Mouse (Mus musculus) lung, embryonic 15.5 days (tissue): ENCODE results near the gene Ces4a. TPM values are rescaled to one million over a fixed set of nuclear protein-coding genes. Genes with fewer than 3 reads are reported as not detected.
A peak's percentile ranks its signal among the peaks of the same experiment; 100 is the strongest.

Experiments used
- ATAC-seq: fragments of 200-750 bp; cut with Nextera tagmentation; 2 replicates; pipeline ENCODE4 v1.8.0; 2017; ENCODE audit warnings: moderate number of reproducible peaks, borderline replicate concordance; ENCODE audit not compliant: low FRiP score, low TSS enrichment; ENCODE audit errors: extremely low read depth
- H3K27ac ChIP-seq: fragments of 300-500 bp; sonication (generic); 2 replicates; pipeline ENCODE4 v1.5.1; 2015; ENCODE audit warnings: moderate library complexity, mild to moderate bottlenecking, inconsistent platforms
- H3K27me3 ChIP-seq: fragments of 300-500 bp; sonication (generic); 2 replicates; pipeline ENCODE4 v1.6.1; 2015; ENCODE audit warnings: inconsistent platforms
- H3K36me3 ChIP-seq: fragments of 300-500 bp; sonication (generic); 2 replicates; pipeline ENCODE4 v1.6.1; 2015; ENCODE audit warnings: inconsistent platforms
- H3K4me1 ChIP-seq: fragments of 300-500 bp; sonication (generic); 2 replicates; pipeline ENCODE4 v1.6.1; 2015; ENCODE audit warnings: inconsistent platforms
- H3K4me2 ChIP-seq: fragments of 300-500 bp; sonication (generic); 2 replicates; pipeline ENCODE4 v1.6.1; 2015; ENCODE audit warnings: inconsistent platforms, mild to moderate bottlenecking, moderate library complexity
- H3K4me3 ChIP-seq: fragments of 300-500 bp; sonication (generic); 2 replicates; pipeline ENCODE4 v1.5.1; 2015; ENCODE audit warnings: mild to moderate bottlenecking, inconsistent platforms
- H3K9ac ChIP-seq: fragments of 300-500 bp; sonication (generic); 2 replicates; pipeline ENCODE4 v1.6.1; 2015; ENCODE audit warnings: inconsistent platforms
- H3K9me3 ChIP-seq: fragments of 300-500 bp; sonication (generic); 2 replicates; pipeline ENCODE4 v1.6.1; 2016; ENCODE audit warnings: inconsistent platforms
- WGBS: fragments of 180-500 bp; shearing (Covaris S2); methylation state at CpG from one replicate; pipeline ENCODE4 v1.1.7; 2015; 5-methylcytosine and 5-hydroxymethylcytosine counted together
- polyA plus RNA-seq: library from polyadenylated mRNA; unstranded; fragments of >200 nt; fragmentation: Nextera tagmentation; extraction: Ambion mirVana; gene quantifications from 2 replicates; pipeline ENCODE4 v1.2.1, GENCODE M21; 2015

The Ces4a gene
- polyA plus RNA-seq, 1 experiment from 2014 or later: not detected

GRCm38 (mm10) chr8:105152623-105153398 is 21.2 kb downstream of the Ces4a start:
- WGBS: 3% methylated on average over 27 of the region's 27 CpGs
- H3K27ac ChIP-seq: no peak overlapping the region
- H3K9me3 ChIP-seq: no peaks in the 10 kb centered on the region
- peaks cover 10% of the 10 kb centered on the region for H3K4me1 ChIP-seq
- peak overlapping the region; percentile 70 for H3K4me2 ChIP-seq
- ATAC-seq: peak; percentile 64
- H3K27me3 ChIP-seq: peaks cover 8% of the 10 kb centered on the region; the same call in 1 of the 2 replicates
- H3K36me3 ChIP-seq: no peaks in the 10 kb centered on the region
- H3K4me3 ChIP-seq: peak overlapping the region; percentile 30
- H3K9ac ChIP-seq: peak overlapping the region; percentile 13; the same call in 1 of the 2 replicates

DNA sequence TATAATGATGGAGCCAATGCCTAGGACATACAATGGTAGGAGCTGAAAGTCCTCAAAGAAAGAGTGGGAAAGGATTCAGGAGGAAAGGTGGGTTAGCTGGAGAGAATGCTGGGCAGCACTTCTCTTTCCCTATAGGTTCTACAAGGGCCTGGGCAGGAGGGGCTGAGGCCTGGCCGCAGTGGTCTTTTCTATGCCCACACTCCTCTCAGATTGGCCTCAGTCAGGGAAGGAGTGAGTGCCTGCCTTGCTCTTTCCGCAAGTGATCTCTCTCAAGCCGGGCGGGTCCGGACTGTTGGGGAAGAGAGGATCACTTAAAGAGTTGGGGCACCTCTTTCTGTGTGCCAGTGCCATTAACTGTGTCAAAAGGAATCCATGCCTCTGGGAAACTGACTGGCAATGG is 22.7 kb downstream of the Ces4a start:
- Histone ChIP-seq H3K27me3 (peaks cover 8% of the 10 kb centered on the region; the same call in 1 of the 2 replicates), H3K4me2 (no peak overlapping the region), H3K36me3 (no peaks in the 10 kb centered on the region), H3K4me3 (no peak overlapping the region), H3K4me1 (peaks cover 10% of the 10 kb centered on the region), H3K27ac (no peak overlapping the region), H3K9me3 (no peaks in the 10 kb centered on the region), H3K9ac (no peak overlapping the region)
- 84% methylated on average over 5 of the region's 5 CpGs for WGBS
- ATAC-seq: no peak

- Histone ChIP-seq H3K4me3 (no peak overlapping the region), H3K27me3 (peaks cover 8% of the 10 kb centered on the region; the same call in 1 of the 2 replicates), H3K4me1 (peaks cover 10% of the 10 kb centered on the region), H3K4me2 (no peak overlapping the region), H3K9me3 (no peaks in the 10 kb centered on the region), H3K36me3 (no peaks in the 10 kb centered on the region), H3K9ac (no peak overlapping the region), H3K27ac (no peak overlapping the region)
- WGBS: 80% methylated on average over 6 of the region's 6 CpGs
- no peak for ATAC-seq
Measured at GRCm38 (mm10) chr8:105155091-105155745, 23.6 kb downstream of the Ces4a start.

GRCm38 (mm10) chr8:105157555-105157954 is 26.0 kb downstream of the Ces4a start:
- no peak overlapping the region for H3K4me3 ChIP-seq
- no peak overlapping the region for H3K27ac ChIP-seq
- no peak overlapping the region for H3K4me2 ChIP-seq

DNA sequence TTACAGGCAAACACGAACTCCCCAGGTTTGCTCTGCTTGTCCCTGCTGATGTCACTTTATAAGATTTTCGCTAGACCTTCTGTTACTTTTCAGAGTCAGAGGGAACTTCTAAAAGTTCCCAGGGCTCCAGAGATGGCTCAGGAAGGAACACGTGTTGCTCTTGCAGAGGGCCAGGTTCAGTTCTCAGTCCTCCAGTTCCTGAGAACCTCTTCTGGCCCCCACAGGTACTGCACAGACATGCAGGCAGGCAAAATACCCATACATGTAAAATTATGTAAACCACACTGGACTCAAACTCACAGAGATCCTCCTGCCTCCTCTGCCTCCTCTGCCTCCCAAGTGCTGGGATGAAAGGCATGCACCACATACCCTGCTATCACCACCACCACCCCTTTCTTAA is 26.5 kb downstream of the Ces4a start:
- Histone ChIP-seq H3K4me2 (no peak overlapping the region), H3K9me3 (no peaks in the 10 kb centered on the region), H3K4me3 (no peak overlapping the region), H3K27ac (no peak overlapping the region), H3K27me3 (peaks cover 5% of the 10 kb centered on the region; the same call in 1 of the 2 replicates), H3K9ac (no peak overlapping the region), H3K4me1 (peaks cover 10% of the 10 kb centered on the region), H3K36me3 (no peaks in the 10 kb centered on the region)
- 68% methylated on average over 3 of the region's 3 CpGs for WGBS
- no peak for ATAC-seq

More at GRCm38 (mm10) chr8:105157555-105157954, 26.0 kb downstream of the Ces4a start:
- ATAC-seq: no peak
- Histone ChIP-seq H3K27me3 (peaks cover 8% of the 10 kb centered on the region; the same call in 1 of the 2 replicates), H3K9ac (no peak overlapping the region), H3K36me3 (no peaks in the 10 kb centered on the region), H3K9me3 (no peaks in the 10 kb centered on the region), H3K4me1 (peaks cover 14% of the 10 kb centered on the region)
- 52% methylated on average over 10 of the region's 10 CpGs for WGBS

DNA sequence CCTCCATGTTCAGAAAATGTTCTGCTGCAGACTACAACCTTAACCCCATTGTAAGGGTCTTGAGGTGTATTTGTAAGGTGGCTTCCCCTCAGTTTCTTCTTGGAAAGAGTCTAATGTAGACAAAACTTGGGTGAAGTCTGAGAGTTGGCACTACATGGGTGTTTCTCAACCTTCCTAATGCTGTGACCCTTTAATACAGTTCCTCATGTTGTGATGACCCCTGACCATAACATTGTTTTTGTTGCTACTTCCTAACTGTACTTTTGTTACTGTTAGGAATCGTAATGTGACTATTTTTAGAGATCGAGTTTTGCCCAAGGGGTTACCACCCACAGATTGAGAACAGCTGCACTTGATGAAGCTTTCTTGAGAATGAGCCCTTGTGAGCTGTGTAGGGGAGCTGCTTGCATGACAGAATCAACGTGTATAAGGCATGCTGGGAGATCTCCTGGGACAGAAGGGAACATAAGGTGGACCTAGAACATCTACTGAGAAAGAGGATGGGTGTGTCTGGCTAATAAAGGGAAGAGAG is 29.6 kb downstream of the Ces4a start:
- 28% methylated on average over 3 of the region's 3 CpGs for WGBS

GRCm38 (mm10) chr8:105164272-105164902 is 32.8 kb downstream of the Ces4a start:
- peaks cover 15% of the 10 kb centered on the region; the same call in 1 of the 2 replicates for H3K4me1 ChIP-seq
- no peak overlapping the region for H3K4me2 ChIP-seq
- 0 out of 2 replicates have a peak overlapping the region, but pooled peaks have one; percentile 1 for H3K27ac ChIP-seq
- WGBS: 19% methylated on average over 5 of the region's 6 CpGs
- no peak overlapping the region for H3K9ac ChIP-seq
- H3K4me3 ChIP-seq: no peak overlapping the region
- H3K36me3 ChIP-seq: no peaks in the 10 kb centered on the region
- H3K9me3 ChIP-seq: no peaks in the 10 kb centered on the region
- H3K27me3 ChIP-seq: no peaks in the 10 kb centered on the region
- ATAC-seq: no peak

More for the DNA sequence above, 29.6 kb downstream of the Ces4a start:
- Histone ChIP-seq H3K4me2 (no peak overlapping the region), H3K9ac (no peak overlapping the region), H3K4me1 (peaks cover 14% of the 10 kb centered on the region; the same call in 1 of the 2 replicates), H3K9me3 (no peaks in the 10 kb centered on the region), H3K4me3 (no peak overlapping the region), H3K27me3 (no peaks in the 10 kb centered on the region), H3K36me3 (no peaks in the 10 kb centered on the region), H3K27ac (no peak overlapping the region)
- ATAC-seq: no peak

GRCm38 (mm10) chr8:105165191-105165590 is 33.6 kb downstream of the Ces4a start:
- 98% methylated on average over 2 of the region's 2 CpGs for WGBS
- H3K9ac ChIP-seq: no peak overlapping the region
- H3K27me3 ChIP-seq: no peaks in the 10 kb centered on the region
- H3K27ac ChIP-seq: no peak overlapping the region
- no peaks in the 10 kb centered on the region for H3K9me3 ChIP-seq
- peaks cover 22% of the 10 kb centered on the region; the same call in 1 of the 2 replicates for H3K4me1 ChIP-seq
- no peak overlapping the region for H3K4me3 ChIP-seq
- H3K4me2 ChIP-seq: no peak overlapping the region
- no peaks in the 10 kb centered on the region for H3K36me3 ChIP-seq
- no peak for ATAC-seq

- WGBS: 60% methylated on average over 2 of the region's 2 CpGs
Measured at GRCm38 (mm10) chr8:105167116-105167515, 35.5 kb downstream of the Ces4a start.

DNA sequence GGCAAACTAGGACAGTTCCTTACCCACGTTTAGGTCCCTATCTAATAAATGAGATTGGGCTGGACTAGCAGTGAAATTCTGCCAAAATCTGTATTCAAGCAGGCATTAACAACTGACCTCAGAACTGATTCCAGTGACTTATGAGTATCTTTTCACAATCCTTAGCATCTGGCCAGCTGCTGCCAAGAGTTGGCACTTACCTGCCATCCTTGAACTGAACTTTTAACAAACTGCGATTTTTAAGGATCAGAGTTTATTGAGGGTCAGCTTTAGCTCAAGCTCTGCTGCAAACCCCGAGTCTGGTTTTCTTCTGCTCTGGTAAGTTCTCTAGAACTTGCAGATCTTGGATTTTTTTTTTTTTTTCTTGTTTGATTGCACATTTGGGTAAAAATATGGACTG is 38.0 kb downstream of the Ces4a start:
- Histone ChIP-seq H3K9me3 (no peaks in the 10 kb centered on the region), H3K27ac (no peak overlapping the region), H3K27me3 (no peaks in the 10 kb centered on the region), H3K36me3 (0 out of 2 replicates have a peak, but pooled peaks cover 1% of the 10 kb centered on the region), H3K4me1 (peaks cover 26% of the 10 kb centered on the region), H3K4me2 (peak overlapping the region; percentile 63), H3K9ac (no peak overlapping the region), H3K4me3 (peak overlapping the region; percentile 83; the same call in 1 of the 2 replicates)
- WGBS: 26% methylated on average over 3 of the region's 3 CpGs
- ATAC-seq: no peak

More at GRCm38 (mm10) chr8:105167116-105167515, 35.5 kb downstream of the Ces4a start:
- Histone ChIP-seq H3K4me2 (no peak overlapping the region), H3K4me3 (no peak overlapping the region), H3K36me3 (no peaks in the 10 kb centered on the region), H3K27me3 (no peaks in the 10 kb centered on the region), H3K4me1 (peaks cover 19% of the 10 kb centered on the region; the same call in 1 of the 2 replicates), H3K9me3 (no peaks in the 10 kb centered on the region), H3K27ac (no peak overlapping the region), H3K9ac (no peak overlapping the region)
- ATAC-seq: no peak

GRCm38 (mm10) chr8:105170041-105170380 is 38.4 kb downstream of the Ces4a start:
- H3K36me3 ChIP-seq: 0 out of 2 replicates have a peak, but pooled peaks cover 4% of the 10 kb centered on the region
- no peak; the same call in 1 of the 2 replicates for ATAC-seq
- peak overlapping the region; percentile 83 for H3K4me3 ChIP-seq
- H3K4me1 ChIP-seq: peaks cover 23% of the 10 kb centered on the region
- H3K27me3 ChIP-seq: no peaks in the 10 kb centered on the region
- peak overlapping the region; percentile 33 for H3K9ac ChIP-seq
- under 1% methylated on average over 5 of the region's 5 CpGs for WGBS
- H3K27ac ChIP-seq: peak overlapping the region; percentile 99
- H3K9me3 ChIP-seq: no peaks in the 10 kb centered on the region
- peak overlapping the region; percentile 63 for H3K4me2 ChIP-seq
